Mouse (Mus musculus) midbrain, embryonic 13.5 days (tissue): Measurements from ENCODE around the gene Tmprss13. TPM values are rescaled to one million over a fixed set of nuclear protein-coding genes. Genes with fewer than 3 reads are reported as not detected.

ENCODE experiments used
- ATAC-seq: fragments of 200-750 bp; cut with Nextera tagmentation; 2 replicates; pipeline ENCODE4 v1.8.0; 2017; ENCODE audit warnings: mild to moderate bottlenecking, moderate TSS enrichment, moderate library complexity
- H3K27ac ChIP-seq: fragments of 300-500 bp; sonication (generic); 2 replicates; pipeline ENCODE4 v1.5.1; 2015; ENCODE audit warnings: inconsistent platforms, mild to moderate bottlenecking, moderate library complexity
- H3K27me3 ChIP-seq: fragments of 300-500 bp; sonication (generic); 2 replicates; pipeline ENCODE4 v1.6.1; 2015; ENCODE audit warnings: mild to moderate bottlenecking, inconsistent platforms
- H3K36me3 ChIP-seq: fragments of 300-500 bp; sonication (generic); 2 replicates; pipeline ENCODE4 v1.6.1; 2015; ENCODE audit warnings: mild to moderate bottlenecking, inconsistent platforms
- H3K4me1 ChIP-seq: fragments of 300-500 bp; sonication (generic); replicated peaks from 2 replicates; pipeline ENCODE4 v1.6.1; 2015; ENCODE audit warnings: inconsistent platforms
- H3K4me2 ChIP-seq: fragments of 300-500 bp; sonication (generic); replicated peaks from 2 replicates; pipeline ENCODE4 v1.6.1; 2015; ENCODE audit warnings: moderate library complexity, mild to moderate bottlenecking, inconsistent platforms
- H3K4me3 ChIP-seq: fragments of 300-500 bp; sonication (generic); replicated peaks from 2 replicates; pipeline ENCODE4 v1.5.1; 2015; ENCODE audit warnings: mild to moderate bottlenecking, inconsistent platforms
- H3K9ac ChIP-seq: fragments of 300-500 bp; sonication (generic); replicated peaks from 2 replicates; pipeline ENCODE4 v1.6.1; 2015; ENCODE audit warnings: mild to moderate bottlenecking, inconsistent platforms
- H3K9me3 ChIP-seq: fragments of 300-500 bp; sonication (generic); 2 replicates; pipeline ENCODE4 v1.6.1; 2016; ENCODE audit warnings: mild to moderate bottlenecking, inconsistent platforms
- WGBS: fragments of 180-500 bp; shearing (Covaris S2); methylation state at CpG from one replicate; pipeline ENCODE4 v1.1.7; 2015; 5-methylcytosine and 5-hydroxymethylcytosine counted together
- polyA plus RNA-seq: library from polyadenylated mRNA; unstranded; fragments of >200 nt; fragmentation: Nextera tagmentation; extraction: Ambion mirVana; gene quantifications from 2 replicates; pipeline ENCODE4 v1.2.1, GENCODE M21; 2015

Tmprss13 gene
- polyA plus RNA-seq: not detected in 2 replicates

- Histone ChIP-seq H3K4me3 (no peak within 1 kb of the TSS), H3K27me3 (no peaks in the 10 kb centered on the region; the same call in 1 of the 2 replicates), H3K36me3 (no peaks in the 10 kb centered on the region), H3K9ac (no peak within 1 kb of the TSS), H3K4me2 (no peak within 1 kb of the TSS), H3K27ac (no peak within 1 kb of the TSS), H3K9me3 (no peaks in the 10 kb centered on the region), H3K4me1 (no peaks in the 10 kb centered on the region)
- ATAC-seq: no peak
- 44% methylated on average over 14 of the region's 14 CpGs for WGBS
These were observed at the start of gene Tmprss13 for GRCm38 (mm10) chr9:45318855-45319254. Gene Tmprss13, plus strand, starts transcription at chr9:45319100.

- no peak for ATAC-seq
- Histone ChIP-seq H3K9me3 (no peaks in the 10 kb centered on the region), H3K36me3 (no peaks in the 10 kb centered on the region), H3K27me3 (peaks cover 36% of the 10 kb centered on the region), H3K4me1 (peaks cover 12% of the 10 kb centered on the region; the same call in 1 of the 2 replicates), H3K27ac (no peak overlapping the region), H3K4me3 (no peak overlapping the region), H3K4me2 (no peak overlapping the region), H3K9ac (no peak overlapping the region)
- whole genome bisulfite sequencing: 50% methylated on average over 5 of the region's 5 CpGs
These were observed 46.7 kb upstream of the Tmprss13 start for GRCm38 (mm10) chr9:45272213-45272612.

GRCm38 (mm10) chr9:45274218-45274617, 44.7 kb upstream of the Tmprss13 start:
- Histone ChIP-seq H3K27ac (no peak overlapping the region), H3K4me3 (no peak overlapping the region), H3K36me3 (no peaks in the 10 kb centered on the region), H3K9ac (no peak overlapping the region), H3K9me3 (no peaks in the 10 kb centered on the region), H3K4me1 (peaks cover 3% of the 10 kb centered on the region; the same call in 1 of the 2 replicates), H3K4me2 (no peak overlapping the region), H3K27me3 (peaks cover 17% of the 10 kb centered on the region)
- 88% methylated on average over 4 of the region's 4 CpGs for WGBS
- no peak for ATAC-seq

- 95% methylated on average over 2 of the region's 2 CpGs for WGBS
- Histone ChIP-seq H3K4me2 (no peak overlapping the region), H3K4me1 (no peaks in the 10 kb centered on the region), H3K9me3 (no peaks in the 10 kb centered on the region), H3K36me3 (no peaks in the 10 kb centered on the region), H3K4me3 (no peak overlapping the region), H3K27me3 (peaks cover 13% of the 10 kb centered on the region), H3K27ac (no peak overlapping the region), H3K9ac (no peak overlapping the region)
- no peak for ATAC-seq
These were observed 44.3 kb upstream of the Tmprss13 start for GRCm38 (mm10) chr9:45274635-45275034.

GRCm38 (mm10) chr9:45280059-45280458, 38.8 kb upstream of the Tmprss13 start:
- Histone ChIP-seq H3K4me1 (no peaks in the 10 kb centered on the region), H3K9me3 (no peaks in the 10 kb centered on the region), H3K9ac (no peak overlapping the region), H3K27me3 (no peaks in the 10 kb centered on the region), H3K27ac (no peak overlapping the region), H3K4me3 (no peak overlapping the region), H3K4me2 (no peak overlapping the region), H3K36me3 (no peaks in the 10 kb centered on the region)
- ATAC-seq: no peak
- WGBS: 74% methylated on average over 3 of the region's 3 CpGs

- ATAC-seq: no peak
- Histone ChIP-seq H3K36me3 (no peaks in the 10 kb centered on the region), H3K4me3 (no peak overlapping the region), H3K27me3 (no peaks in the 10 kb centered on the region), H3K9ac (no peak overlapping the region), H3K27ac (no peak overlapping the region), H3K9me3 (no peaks in the 10 kb centered on the region), H3K4me2 (no peak overlapping the region), H3K4me1 (no peaks in the 10 kb centered on the region)
- WGBS: 75% methylated on average over 3 of the region's 3 CpGs
These were observed 38.0 kb upstream of the Tmprss13 start for GRCm38 (mm10) chr9:45280891-45281290.

GRCm38 (mm10) chr9:45282466-45282865, 36.4 kb upstream of the Tmprss13 start:
- H3K9ac ChIP-seq: no peak overlapping the region
- ATAC-seq: no peak
- no peak overlapping the region for H3K27ac ChIP-seq
- no peaks in the 10 kb centered on the region for H3K9me3 ChIP-seq
- H3K4me2 ChIP-seq: no peak overlapping the region
- no peaks in the 10 kb centered on the region for H3K27me3 ChIP-seq
- H3K4me3 ChIP-seq: no peak overlapping the region
- WGBS: 89% methylated on average over 5 of the region's 5 CpGs
- H3K4me1 ChIP-seq: no peaks in the 10 kb centered on the region
- no peaks in the 10 kb centered on the region for H3K36me3 ChIP-seq

GRCm38 (mm10) chr9:45291481-45292168, 27.3 kb upstream of the Tmprss13 start:
- H3K4me3 ChIP-seq: no peak overlapping the region
- H3K27me3 ChIP-seq: no peaks in the 10 kb centered on the region
- H3K4me2 ChIP-seq: no peak overlapping the region
- H3K4me1 ChIP-seq: no peaks in the 10 kb centered on the region
- no peak overlapping the region for H3K9ac ChIP-seq
- no peak overlapping the region for H3K27ac ChIP-seq
- no peaks in the 10 kb centered on the region for H3K36me3 ChIP-seq
- H3K9me3 ChIP-seq: no peaks in the 10 kb centered on the region
- no peak for ATAC-seq
- WGBS: 80% methylated on average over 11 of the region's 11 CpGs

GRCm38 (mm10) chr9:45294210-45295011, 24.5 kb upstream of the Tmprss13 start:
- H3K36me3 ChIP-seq: no peaks in the 10 kb centered on the region
- H3K4me3 ChIP-seq: no peak overlapping the region
- H3K9ac ChIP-seq: no peak overlapping the region
- H3K27ac ChIP-seq: no peak overlapping the region
- H3K4me1 ChIP-seq: no peaks in the 10 kb centered on the region
- no peaks in the 10 kb centered on the region for H3K27me3 ChIP-seq
- 49% methylated on average over 10 of the region's 10 CpGs for WGBS
- H3K9me3 ChIP-seq: no peaks in the 10 kb centered on the region
- ATAC-seq: no peak
- no peak overlapping the region for H3K4me2 ChIP-seq

- WGBS: 81% methylated on average over 11 of the region's 11 CpGs
- Histone ChIP-seq H3K9me3 (peaks cover 6% of the 10 kb centered on the region; the same call in 1 of the 2 replicates), H3K27ac (no peak overlapping the region), H3K27me3 (no peaks in the 10 kb centered on the region), H3K9ac (no peak overlapping the region), H3K4me2 (no peak overlapping the region), H3K36me3 (no peaks in the 10 kb centered on the region), H3K4me3 (no peak overlapping the region), H3K4me1 (peaks cover 6% of the 10 kb centered on the region; the same call in 1 of the 2 replicates)
- no peak for ATAC-seq
These were observed 19.5 kb upstream of the Tmprss13 start for GRCm38 (mm10) chr9:45299231-45300006.

- H3K4me3 ChIP-seq: peak overlapping the region; percentile 32
- H3K27me3 ChIP-seq: no peaks in the 10 kb centered on the region
- ATAC-seq: peak; percentile 96
- peak overlapping the region; percentile 59 for H3K4me2 ChIP-seq
- H3K4me1 ChIP-seq: peaks cover 6% of the 10 kb centered on the region; the same call in 1 of the 2 replicates
- no peaks in the 10 kb centered on the region for H3K36me3 ChIP-seq
- WGBS: 21% methylated on average over 20 of the region's 20 CpGs
- peak overlapping the region; percentile 59 for H3K27ac ChIP-seq
- H3K9me3 ChIP-seq: peaks cover 6% of the 10 kb centered on the region; the same call in 1 of the 2 replicates
- peak overlapping the region; percentile 64 for H3K9ac ChIP-seq
These were observed 18.3 kb upstream of the Tmprss13 start for GRCm38 (mm10) chr9:45300422-45301104.
